Mouse (Mus musculus) heart, adult 2 months (tissue): Measurements from ENCODE around the gene Tc2n.

Experiments
- CTCF ChIP-seq: fragments of 200-600 bp; IDR thresholded peaks from 2 replicates; pipeline ENCODE4 v1.8.1; 2022; ENCODE audit warnings: antibody characterized with exemption, mild to moderate bottlenecking, moderate library complexity
- POLR2A ChIP-seq: fragments of 200-500 bp; IDR thresholded peaks from 2 replicates; pipeline ENCODE4 v1.6.1; 2011; ENCODE audit warnings: mild to moderate bottlenecking, low read depth, low read length, control low read depth; ENCODE audit not compliant: insufficient read depth

DNA sequence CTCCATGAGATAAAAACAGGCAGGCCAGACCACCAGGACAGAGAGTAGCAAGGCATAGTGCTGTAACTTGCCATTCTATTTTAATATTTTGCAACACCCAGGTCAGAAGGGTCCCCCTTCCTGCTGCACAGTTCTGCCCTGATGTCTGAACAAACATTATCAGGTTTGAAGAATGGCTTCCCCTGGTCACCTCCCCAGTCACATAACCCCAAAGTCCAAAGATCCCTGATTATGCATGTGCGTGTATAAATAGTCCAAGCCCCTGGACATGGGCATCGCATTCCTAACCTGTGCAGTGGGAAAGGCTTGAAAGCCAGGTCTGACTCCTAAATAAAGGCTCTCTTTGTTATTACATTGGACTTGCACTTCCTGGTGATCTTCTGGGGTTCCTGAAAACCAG is 37.8 kb downstream of the Tc2n start:
- no peak for TF ChIP-seq CTCF
- TF ChIP-seq POLR2A = no peak
